Mouse (Mus musculus): Measurements from ENCODE around the gene Rusc2. TPM values are rescaled to one million over a fixed set of nuclear protein-coding genes. Genes with fewer than 3 reads are reported as not detected.

The Rusc2 gene
- 14.3 and 18.3 TPM in 2 replicates for polyA plus RNA-seq (2015; fragmentation: Nextera tagmentation; extraction: Ambion mirVana)

DNA sequence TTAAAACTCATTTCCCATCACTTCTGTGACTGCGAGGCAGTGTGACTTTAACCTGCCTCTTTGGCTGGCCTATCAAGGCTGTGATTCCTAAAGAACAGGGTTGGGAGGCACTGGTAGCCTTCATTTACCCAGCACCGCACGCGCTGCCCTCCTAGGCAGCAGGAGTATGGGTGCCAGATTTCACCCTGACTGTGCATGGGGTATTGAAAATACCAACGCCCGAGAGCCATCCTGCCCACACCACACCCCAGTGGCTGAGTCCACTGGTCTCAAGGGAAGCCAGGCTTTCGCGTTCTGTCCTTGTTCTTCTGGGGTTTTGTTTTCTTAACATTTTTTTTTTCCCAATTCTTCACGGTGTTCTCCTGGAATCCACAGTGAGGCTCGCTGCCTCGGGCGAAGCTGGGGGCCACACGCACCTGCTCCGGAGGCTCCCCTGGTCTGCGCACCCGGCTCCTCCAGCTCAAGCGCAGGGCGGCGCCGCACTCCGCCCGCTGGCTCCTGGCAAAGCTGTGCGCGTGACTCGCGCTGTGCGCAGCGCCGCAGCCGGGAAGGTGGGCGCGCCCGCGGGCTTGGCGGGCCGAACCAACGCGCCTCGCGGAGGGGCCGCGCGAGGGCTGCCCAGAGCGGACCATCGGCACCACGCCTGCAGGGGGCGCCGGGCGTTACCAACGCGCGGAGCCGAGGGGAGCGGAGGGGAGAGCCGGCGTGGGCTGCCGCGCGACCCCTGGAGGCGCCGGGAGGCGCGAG is at the start of gene Rusc2:
Gene Rusc2 (plus strand): TSS at position 572 of the 747 bp plus-strand sequence.

DNA sequence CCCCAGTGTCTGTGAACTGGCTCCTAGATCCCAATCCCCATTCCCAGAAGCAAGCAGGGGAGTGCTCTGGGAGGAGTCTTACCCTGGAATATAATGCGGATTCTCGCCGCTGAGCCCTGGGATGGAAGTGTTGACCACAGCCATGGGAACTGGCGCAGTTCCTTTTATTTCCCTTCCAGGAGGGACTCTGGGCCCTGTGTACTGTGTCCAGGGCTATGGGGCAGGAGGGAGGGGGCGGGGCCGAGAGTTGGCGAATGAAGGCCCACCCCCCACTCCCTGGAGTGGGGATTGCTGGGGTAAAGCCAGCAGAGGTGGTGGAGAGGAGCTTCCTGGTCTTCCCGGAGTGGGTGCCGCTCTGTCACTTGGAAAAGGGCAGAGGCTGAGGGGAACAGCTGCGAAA is 47.2 kb downstream of the Rusc2 start, which contains the start of gene Fam166b:
Gene Fam166b (minus strand): TSS at position 189 of the 400 bp plus-strand sequence.

DNA sequence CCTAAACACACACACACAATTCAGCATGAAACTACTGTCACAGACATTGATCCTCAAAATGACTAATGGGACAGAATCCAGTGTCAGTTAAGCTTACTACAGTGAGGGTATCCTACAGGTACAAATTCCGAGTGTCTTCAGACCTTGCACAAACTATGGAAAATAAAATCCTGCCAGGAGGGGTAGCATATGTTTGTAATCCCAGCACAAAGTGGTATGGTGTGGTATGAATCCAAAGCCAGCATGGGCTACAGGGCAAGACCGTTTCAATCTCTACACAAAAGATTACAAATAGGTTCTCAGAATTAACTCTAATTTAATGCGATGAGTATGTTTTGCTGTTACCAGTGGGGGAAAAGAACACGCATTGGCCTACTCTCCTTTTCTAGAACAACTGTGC is 59.9 kb downstream of the Rusc2 start, which contains the start of gene Tesk1:
Gene Tesk1 (plus strand): TSS at position 301 of the 400 bp plus-strand sequence.

DNA sequence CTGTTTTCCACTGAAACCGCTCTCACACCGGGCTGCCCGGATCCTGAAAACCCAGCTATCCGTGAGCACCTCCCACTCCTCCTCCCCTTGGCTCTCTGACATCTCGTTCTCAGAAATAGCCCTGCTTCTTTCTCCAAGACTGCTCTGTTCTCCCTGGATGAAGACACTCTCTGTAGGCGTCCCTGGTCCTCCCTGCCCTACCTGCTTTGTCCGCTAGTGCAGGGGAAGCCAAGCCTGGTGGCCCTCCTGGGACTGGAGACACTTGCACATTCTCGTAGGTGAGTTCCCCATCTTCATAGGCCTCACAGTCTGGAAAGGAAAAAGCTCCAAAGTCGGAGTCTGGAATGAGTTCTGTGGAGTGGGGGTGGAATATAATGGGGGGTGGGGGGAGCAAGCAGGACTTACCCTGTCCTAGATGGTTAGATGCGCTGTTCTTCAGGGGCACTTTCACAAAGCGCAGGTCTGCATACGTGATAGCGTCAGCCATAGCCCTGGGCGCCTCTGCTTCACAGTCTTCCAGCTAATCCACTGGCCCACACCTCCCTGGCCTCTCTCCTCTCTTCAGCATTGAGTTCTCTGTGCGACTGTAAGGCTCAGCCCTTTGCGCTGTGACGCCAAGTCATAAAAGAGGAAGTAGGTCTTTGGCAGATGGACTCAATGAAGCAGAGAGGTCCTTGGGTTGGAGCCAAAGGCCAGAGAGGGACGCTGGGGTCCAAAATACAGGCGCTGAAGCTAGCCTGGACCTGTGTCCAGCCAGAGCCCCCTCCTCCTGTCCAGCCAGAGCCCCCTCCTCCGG is 72.5 kb downstream of the Rusc2 start, which contains the start of gene Cd72:
Gene Cd72 (minus strand): TSS at position 588 of the 796 bp plus-strand sequence.

Other genes starting within 250 kb of the Rusc2 start
- 0.23 and 0.71 TPM in 2 replicates for gene Atp8b5, start 114.8 kb upstream of the Rusc2 start, polyA plus RNA-seq (2015; fragmentation: Nextera tagmentation; extraction: Ambion mirVana)
- gene Fam166b, start 47.2 kb downstream of the Rusc2 start, polyA plus RNA-seq (2015; fragmentation: Nextera tagmentation; extraction: Ambion mirVana) = 0.11 and 0.55 TPM in 2 replicates
- 7.3 and 7.7 TPM in 2 replicates for gene Tesk1, start 60.0 kb downstream of the Rusc2 start, polyA plus RNA-seq (2015; fragmentation: Nextera tagmentation; extraction: Ambion mirVana)
- gene Cd72, start 72.6 kb downstream of the Rusc2 start, polyA plus RNA-seq (2015; fragmentation: Nextera tagmentation; extraction: Ambion mirVana) = 3.2 and 3.8 TPM in 2 replicates
- 0.41 TPM in 1 of 2 replicates, not detected in the other for gene Sit1, start 101.8 kb downstream of the Rusc2 start, polyA plus RNA-seq (2015; fragmentation: Nextera tagmentation; extraction: Ambion mirVana)
- gene Ccdc107, start 110.9 kb downstream of the Rusc2 start, polyA plus RNA-seq (2015; fragmentation: Nextera tagmentation; extraction: Ambion mirVana) = 127 and 185 TPM in 2 replicates
- 6.2 and 8.6 TPM in 2 replicates for gene Arhgef39, start 117.7 kb downstream of the Rusc2 start, polyA plus RNA-seq (2015; fragmentation: Nextera tagmentation; extraction: Ambion mirVana)
- gene Car9, start 125.0 kb downstream of the Rusc2 start, polyA plus RNA-seq (2015; fragmentation: Nextera tagmentation; extraction: Ambion mirVana) = 2.2 and 3.2 TPM in 2 replicates
- gene Tpm2, start 141.8 kb downstream of the Rusc2 start, polyA plus RNA-seq (2015; fragmentation: Nextera tagmentation; extraction: Ambion mirVana) = 81.1 and 120 TPM in 2 replicates
- 167 and 207 TPM in 2 replicates for gene Creb3, start 180.4 kb downstream of the Rusc2 start, polyA plus RNA-seq (2015; fragmentation: Nextera tagmentation; extraction: Ambion mirVana)
- gene Tln1, start 180.7 kb downstream of the Rusc2 start, polyA plus RNA-seq (2015; fragmentation: Nextera tagmentation; extraction: Ambion mirVana) = 67.9 and 68.8 TPM in 2 replicates
- 12.4 and 20.5 TPM in 2 replicates for gene Rgp1, start 196.7 kb downstream of the Rusc2 start, polyA plus RNA-seq (2015; fragmentation: Nextera tagmentation; extraction: Ambion mirVana)
- 9.6 and 13.0 TPM in 2 replicates for gene Gba2, start 196.9 kb downstream of the Rusc2 start, polyA plus RNA-seq (2015; fragmentation: Nextera tagmentation; extraction: Ambion mirVana)
- 1.9 and 2.8 TPM in 2 replicates for gene Msmp, start 202.5 kb downstream of the Rusc2 start, polyA plus RNA-seq (2015; fragmentation: Nextera tagmentation; extraction: Ambion mirVana)
- 11.2 and 13.3 TPM in 2 replicates for gene Npr2, start 250.0 kb downstream of the Rusc2 start, polyA plus RNA-seq (2015; fragmentation: Nextera tagmentation; extraction: Ambion mirVana)

Data from adrenal gland, postnatal 0 days (tissue).